Comparison of ENCODE assay signal across 8 mouse cellular contexts in genomic region chr7:27592217-27592929, GRCm38 (mm10). TPM values are rescaled to one million over a fixed set of nuclear protein-coding genes. Genes with fewer than 3 reads are reported as not detected.
DNase-seq lines count a peak whose midpoint lies in the region; ATAC-seq and TF ChIP-seq lines count a peak whose summit lies in the region.

No protein-coding gene starts in this region.

- peaks cover 46% of the 10 kb centered on the region for H3K36me3 ChIP-seq in erythroblast, embryonic 14.5 days (ENCODE audit: control insufficient read depth)
- no peaks in the 10 kb centered on the region for H3K36me3 ChIP-seq in hindbrain, embryonic 16.5 days (ENCODE audit: control insufficient read depth, insufficient read depth, low read length)
- peaks cover 7% of the 10 kb centered on the region for H3K36me3 ChIP-seq in liver, embryonic 11.5 days (ENCODE audit: control insufficient read depth, insufficient read depth, low read length)
- no peaks in the 10 kb centered on the region for H3K36me3 ChIP-seq in myocyte (ENCODE audit: control insufficient read depth, insufficient read depth)

- H3K27ac ChIP-seq in hindbrain, embryonic 16.5 days (ENCODE audit: low read depth, low read length) = peak overlapping the region; percentile 99
- H3K27ac ChIP-seq in liver, embryonic 11.5 days (ENCODE audit: low read depth, low read length) = peak overlapping the region; percentile 100

- peak overlapping the region; percentile 93 for H3K4me3 ChIP-seq in erythroblast, embryonic 14.5 days (replicated peaks)
- peak overlapping the region; percentile 77 for H3K4me3 ChIP-seq in hindbrain, embryonic 16.5 days (ENCODE audit: low read length)
- H3K4me3 ChIP-seq in liver, embryonic 11.5 days (ENCODE audit: low read depth, low read length) = peak overlapping the region; percentile 85
- peak overlapping the region; percentile 78 for H3K4me3 ChIP-seq in myocyte

- intact Hi-C loops in heart, postnatal 14 days (cut with DNase I) = loop anchor here (5.0 kb wide), 1 partner anchor 95 kb away; the partner anchor contains the start of gene Zfp607b

- peaks cover 59% of the 10 kb centered on the region for H3K4me1 ChIP-seq in erythroblast, embryonic 14.5 days (ENCODE audit: control insufficient read depth)
- H3K4me1 ChIP-seq in hindbrain, embryonic 16.5 days (ENCODE audit: control insufficient read depth, insufficient read depth, low read depth, low read length) = peaks cover 22% of the 10 kb centered on the region
- peaks cover 45% of the 10 kb centered on the region for H3K4me1 ChIP-seq in liver, embryonic 11.5 days (replicated peaks; ENCODE audit: control insufficient read depth, insufficient read depth, low read length)

- ATAC-seq in hindbrain, embryonic 16.5 days = peak; percentile 67; the same call in 1 of the 2 replicates
- peak; percentile 69 for ATAC-seq in liver, embryonic 11.5 days (replicated peaks; ENCODE audit: low FRiP score)

- no peaks in the 10 kb centered on the region for H3K9me3 ChIP-seq in erythroblast, embryonic 14.5 days (ENCODE audit: control insufficient read depth, low read length)
- H3K9me3 ChIP-seq in hindbrain, embryonic 16.5 days (ENCODE audit: control insufficient read depth, low read length) = no peaks in the 10 kb centered on the region
- H3K9me3 ChIP-seq in liver, embryonic 11.5 days (ENCODE audit: control insufficient read depth, low read length) = no peaks in the 10 kb centered on the region

- peak; percentile 1 for TF ChIP-seq POLR2A in myocyte (IDR thresholded peaks at IDR 0.05; ENCODE audit: insufficient read length, low read depth)

- H3K4me2 ChIP-seq in hindbrain, embryonic 16.5 days (ENCODE audit: low read length) = peak overlapping the region; percentile 80
- H3K4me2 ChIP-seq in liver, embryonic 11.5 days = peak overlapping the region; percentile 92
- H3K4me2 ChIP-seq in myocyte (ENCODE audit: low read depth) = peak overlapping the region; percentile 86

- H3K27me3 ChIP-seq in erythroblast, embryonic 14.5 days (ENCODE audit: control insufficient read depth) = no peaks in the 10 kb centered on the region
- no peaks in the 10 kb centered on the region for H3K27me3 ChIP-seq in hindbrain, embryonic 16.5 days (replicated peaks; ENCODE audit: control insufficient read depth, insufficient read depth, low read length)
- H3K27me3 ChIP-seq in liver, embryonic 11.5 days (replicated peaks; ENCODE audit: control insufficient read depth, insufficient read depth, low read length) = no peaks in the 10 kb centered on the region
- H3K27me3 ChIP-seq in myocyte (ENCODE audit: control insufficient read depth, insufficient read depth, insufficient read length) = no peaks in the 10 kb centered on the region

- 2% methylated on average over 17 of the region's 17 CpGs for WGBS in hindbrain, embryonic 16.5 days
- WGBS in liver, embryonic 11.5 days = 2% methylated on average over 17 of the region's 17 CpGs

- H3ac ChIP-seq in myocyte (ENCODE audit: control insufficient read depth, insufficient read length) = peak overlapping the region; percentile 93

- peak; percentile 54 to 77 for DNase-seq in heart, adult 18-20 months
- no peak for DNase-seq in heart, postnatal 14 days
- DNase-seq in MEL-GATA-1-ER (ENCODE audit: extremely low read depth, low read depth) = peak; percentile 81
- DNase-seq in liver, embryonic 11.5 days (ENCODE audit: low spot score) = no peak
- no peak for DNase-seq in urinary bladder, postnatal 10 days (ENCODE audit: low spot score)

- H3K79me2 ChIP-seq in myocyte (ENCODE audit: control insufficient read depth, insufficient read depth) = peaks cover 53% of the 10 kb centered on the region

- peak overlapping the region; percentile 88 for H3K9ac ChIP-seq in hindbrain, embryonic 16.5 days (ENCODE audit: low read depth, low read length)
- peak overlapping the region; percentile 92 for H3K9ac ChIP-seq in liver, embryonic 11.5 days (ENCODE audit: low read depth, low read length)

TF ChIP-seq in myocyte, 11 proteins besides CTCF, POLR2A, EP300 and RAD21:
- no peak for TF ChIP-seq MYOD1 (IDR thresholded peaks at IDR 0.05; ENCODE audit: control insufficient read depth in 1 of 3, insufficient read length in 2 of 3, low read depth in 2 of 3)
- TF ChIP-seq POLR2AphosphoS2 (IDR thresholded peaks at IDR 0.05; ENCODE audit: insufficient read length, low read depth) = peak; percentile 18

RNA-seq across cellular contexts. Expression of gene Akt2, which starts 1.0 kb away (rescaled TPM):
- total RNA-seq in heart, adult 18-20 months (2021) = 100 to 1,000 TPM; 168 to 200 TPM
- 100 to 1,000 TPM; 169 to 170 TPM for total RNA-seq in heart, postnatal 14 days (2021)
- polyA plus RNA-seq in erythroblast, embryonic 14.5 days (2012) = 4.8 and 5.3 TPM in 2 replicates
- polyA plus RNA-seq in hindbrain, embryonic 16.5 days (2015; fragmentation: Nextera tagmentation; extraction: Ambion mirVana) = 63.0 and 72.9 TPM in 2 replicates
- polyA plus RNA-seq in liver, embryonic 11.5 days (2014; fragmentation: Nextera tagmentation; extraction: Ambion mirVana) = 68.4 and 70.1 TPM in 2 replicates
- 343 TPM for polyA plus RNA-seq in myocyte (2012; fragmentation: generic; extraction: Trizol)

RNA-seq across cellular contexts. Expression of gene 2310022A10Rik, which starts 39.3 kb away (rescaled TPM):
- total RNA-seq in heart, adult 18-20 months (2021) = 10 to 100 TPM; 63.8 to 64.7 TPM
- 10 to 100 TPM; 53.0 to 62.2 TPM for total RNA-seq in heart, postnatal 14 days (2021)
- 6.6 and 8.3 TPM in 2 replicates for polyA plus RNA-seq in erythroblast, embryonic 14.5 days (2012)
- 33.7 and 35.7 TPM in 2 replicates for polyA plus RNA-seq in hindbrain, embryonic 16.5 days (2015; fragmentation: Nextera tagmentation; extraction: Ambion mirVana)
- polyA plus RNA-seq in liver, embryonic 11.5 days (2014; fragmentation: Nextera tagmentation; extraction: Ambion mirVana) = 33.9 and 35.1 TPM in 2 replicates
- 35.5 TPM for polyA plus RNA-seq in myocyte (2012; fragmentation: generic; extraction: Trizol)

RNA-seq across cellular contexts. Expression of gene Pld3, which starts 39.4 kb away (rescaled TPM):
- total RNA-seq in heart, adult 18-20 months (2021) = 10 to 100 TPM; 29.8 to 30.9 TPM
- 10 to 100 TPM; 29.0 to 31.8 TPM for total RNA-seq in heart, postnatal 14 days (2021)
- 19.1 and 24.1 TPM in 2 replicates for polyA plus RNA-seq in erythroblast, embryonic 14.5 days (2012)
- 231 and 263 TPM in 2 replicates for polyA plus RNA-seq in hindbrain, embryonic 16.5 days (2015; fragmentation: Nextera tagmentation; extraction: Ambion mirVana)
- 39.3 and 44.4 TPM in 2 replicates for polyA plus RNA-seq in liver, embryonic 11.5 days (2014; fragmentation: Nextera tagmentation; extraction: Ambion mirVana)
- polyA plus RNA-seq in myocyte (2012; fragmentation: generic; extraction: Trizol) = 132 TPM

Comparison
In these comparisons a context has a peak if more than half of its experiments do, and no peak if none do; other contexts are left out.
1. DNase-seq: peak in heart, adult 18-20 months (2 of 2) and MEL-GATA-1-ER (single experiment); none in heart, postnatal 14 days (0 of 2), liver, embryonic 11.5 days (single experiment) and urinary bladder, postnatal 10 days (single experiment).
2. RNA of gene Akt2, which starts 1.0 kb away (polyA plus RNA-seq): 343 TPM in myocyte (single experiment), 68.4 to 70.1 TPM in liver, embryonic 11.5 days and 63.0 to 72.9 TPM in hindbrain, embryonic 16.5 days; 4.8 to 5.3 TPM in erythroblast, embryonic 14.5 days; every median in the first group is over 10 times any median in the second.
3. Peak in every context shown above with its lines, with median percentiles within 50 percentile points of each other: H3K4me3 ChIP-seq and H3K4me2 ChIP-seq.